In the genomic region with DNA sequence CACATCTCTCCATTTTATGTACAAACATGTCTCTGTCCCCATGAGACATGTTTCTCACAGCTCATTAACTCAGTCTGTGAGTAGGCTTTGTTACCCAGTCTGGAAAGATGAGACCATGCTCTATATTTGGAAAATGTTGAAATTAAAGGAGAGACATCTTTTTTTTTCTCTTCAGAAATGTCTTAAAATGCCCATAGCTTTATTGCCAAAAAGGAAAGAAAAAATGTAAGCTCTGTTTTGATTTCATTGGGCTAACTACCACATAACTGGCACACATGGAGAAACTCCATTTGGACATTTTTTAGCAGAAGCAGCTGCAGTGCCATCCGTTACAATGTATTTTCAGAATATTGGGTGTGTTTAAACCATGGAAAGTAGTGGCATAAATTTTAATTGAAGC, we compare ENCODE assay signal across 25 mouse cellular contexts.
DNase-seq lines count a peak whose midpoint lies in the region; ATAC-seq and TF ChIP-seq lines count a peak whose summit lies in the region.
"Had no signal": no experiment of that assay in that cellular context is flagged by ENCODE, and none has a peak within 500 bp of the region (broad histone marks: within the 10 kb centered on the region; RNA-seq: fewer than 3 reads in every experiment).

No protein-coding gene starts in this region.

- CTCF ChIA-PET in Patski (lab: Charles Lee) = interaction anchor here (1.8 to 2.2 kb wide), 2 partner anchors 10 to 17 kb away, joined by 5 to 7 read pairs; no protein-coding TSS in a partner anchor

- H3K4me1 ChIP-seq in lung, embryonic 14.5 days (ENCODE audit: insufficient read depth) = peaks cover 5% of the 10 kb centered on the region

- peak; percentile 85 for ATAC-seq in frontal cortex, adult (ENCODE audit: low TSS enrichment)
- no peak for ATAC-seq in lung, embryonic 14.5 days (ENCODE audit: insufficient read depth)
- no peak for ATAC-seq in Patski
- ATAC-seq in monocyte, adult 5-6 weeks (replicated peaks; ENCODE audit: insufficient number of reproducible peaks, low FRiP score, low TSS enrichment, poor library complexity, severe bottlenecking) = no peak
- ATAC-seq: inflammation-experienced regulatory T-cells, adult 6 months; liver, embryonic 12.5 days; liver, postnatal 0 days had no signal

- 76% methylated on average over 1 of the region's 1 CpGs for WGBS in lung, embryonic 14.5 days

- no peak overlapping the region for H3K27ac ChIP-seq in lung, embryonic 14.5 days (ENCODE audit: low read depth)
- H3K27ac ChIP-seq: embryonic facial prominence, embryonic 13.5 days; forebrain, embryonic 12.5 days; hindbrain, embryonic 15.5 days; kidney, embryonic 15.5 days; left cerebral cortex, adult 2 months; liver, embryonic 12.5 days had no signal

- no peak for DNase-seq in frontal cortex, postnatal 10 days (ENCODE audit: low spot score in 2 of 2)
- DNase-seq in lung, embryonic 14.5 days = peak; percentile 55
- no peak for DNase-seq in lung, postnatal 4 days
- DNase-seq in 3T3-L1 (ENCODE audit: low read depth, low spot score) (peak; percentile 11), Patski (ENCODE audit: low read depth, low spot score) (peak; percentile 33)
- no peak for DNase-seq in embryo, embryonic 10 days (ENCODE audit: low spot score)
- DNase-seq: adrenal gland, postnatal 10 days; B cell, adult 2 months; gastrocnemius, postnatal 10 days; heart, postnatal 14 days; kidney, adult 18-20 months; left cerebral cortex, postnatal 4 days; liver, postnatal 0 days; midbrain, embryonic 14.5 days; right cerebral cortex, adult 18-20 months had no signal

- H3K9me3 ChIP-seq in lung, embryonic 14.5 days (ENCODE audit: low read depth, low read length) = no peaks in the 10 kb centered on the region
- H3K9me3 ChIP-seq: embryonic facial prominence, embryonic 13.5 days; forebrain, embryonic 12.5 days; hindbrain, embryonic 10.5 days; hindbrain, embryonic 15.5 days; kidney, embryonic 15.5 days; liver, embryonic 12.5 days had no signal

- H3K9ac ChIP-seq in lung, embryonic 14.5 days = no peak overlapping the region
- H3K9ac ChIP-seq: embryonic facial prominence, embryonic 13.5 days; forebrain, embryonic 12.5 days; hindbrain, embryonic 15.5 days; kidney, embryonic 15.5 days; liver, embryonic 12.5 days; liver, postnatal 0 days had no signal

- TF ChIP-seq CTCF in lung, embryonic 14.5 days (IDR thresholded peaks at IDR 0.05; ENCODE audit: low read depth) = no peak
- TF ChIP-seq CTCF in Patski (IDR thresholded peaks at IDR 0.05) = no peak

- no peaks in the 10 kb centered on the region for H3K27me3 ChIP-seq in lung, embryonic 14.5 days (ENCODE audit: insufficient read depth, low read length)
- no peaks in the 10 kb centered on the region for H3K27me3 ChIP-seq in Patski
- H3K27me3 ChIP-seq: embryonic facial prominence, embryonic 13.5 days; forebrain, embryonic 12.5 days; hindbrain, embryonic 15.5 days; kidney, embryonic 15.5 days; liver, embryonic 12.5 days had no signal

- no peaks in the 10 kb centered on the region for H3K36me3 ChIP-seq in lung, embryonic 14.5 days (ENCODE audit: insufficient read depth)
- H3K36me3 ChIP-seq: embryonic facial prominence, embryonic 13.5 days; forebrain, embryonic 12.5 days; hindbrain, embryonic 15.5 days; kidney, embryonic 15.5 days; liver, embryonic 12.5 days had no signal

- H3K4me2 ChIP-seq in lung, embryonic 14.5 days = no peak overlapping the region
- H3K4me2 ChIP-seq: embryonic facial prominence, embryonic 13.5 days; forebrain, embryonic 12.5 days; hindbrain, embryonic 15.5 days; kidney, embryonic 15.5 days; liver, embryonic 12.5 days had no signal

- no peak overlapping the region for H3K4me3 ChIP-seq in lung, embryonic 14.5 days (ENCODE audit: low read depth, low read length)
- H3K4me3 ChIP-seq: embryonic facial prominence, embryonic 13.5 days; forebrain, embryonic 12.5 days; hindbrain, embryonic 10.5 days; hindbrain, embryonic 15.5 days; kidney, embryonic 15.5 days; left cerebral cortex, adult 2 months; liver, embryonic 12.5 days had no signal

- in situ Hi-C loops in Patski (cut with MboI; ENCODE audit: low pct_unique_long_range_greater_than_20kb) = no loop called here

- POLR2A ChIA-PET in Patski (lab: Charles Lee) = no interaction called here

Comparison
In these comparisons a context has a peak if more than half of its experiments do, and no peak if none do; other contexts are left out.
1. DNase-seq: peak in lung, embryonic 14.5 days (single experiment), 3T3-L1 (single experiment) and Patski (single experiment); none in frontal cortex, postnatal 10 days (0 of 2), lung, postnatal 4 days (0 of 2) and embryo, embryonic 10 days (single experiment).